In the genomic region with DNA sequence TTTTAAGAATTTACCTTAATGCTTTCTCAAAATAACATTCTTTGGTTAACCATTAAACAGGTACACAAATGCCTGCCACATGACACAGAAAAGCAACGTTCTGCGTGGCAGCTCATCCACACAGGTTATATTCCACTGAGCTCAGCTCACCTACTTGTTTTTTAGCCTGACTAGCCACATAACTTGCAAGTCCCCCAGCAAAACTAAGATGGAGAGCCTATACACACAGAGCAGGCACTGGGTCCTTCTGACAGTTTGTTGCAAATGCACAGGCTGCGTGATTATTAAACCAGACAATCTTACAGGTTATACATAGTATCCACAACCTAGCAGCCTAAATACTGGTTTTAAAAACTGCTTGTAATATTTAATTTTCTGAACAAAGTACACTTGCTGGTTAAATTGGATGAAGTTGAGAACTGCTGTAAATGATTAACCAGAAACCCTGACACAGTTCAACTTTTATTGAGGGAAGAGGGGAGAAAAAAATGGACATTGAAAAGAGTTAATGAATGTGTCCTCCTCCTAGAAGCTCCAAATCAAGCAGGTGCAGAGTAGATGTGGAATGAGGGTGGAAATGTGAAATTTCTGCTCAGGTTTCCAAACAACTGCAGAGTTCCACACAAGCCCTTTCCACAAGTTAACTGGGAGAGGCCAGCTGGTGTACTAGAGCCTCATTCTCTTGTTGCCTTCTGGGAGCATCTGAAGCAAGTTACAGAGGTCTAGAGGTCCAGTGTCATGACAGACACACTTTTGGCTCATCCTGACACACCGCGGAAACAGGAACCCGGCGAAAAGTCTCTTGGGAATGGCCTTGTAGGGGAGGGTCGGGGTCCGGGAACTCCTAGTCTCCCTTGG, we compare ENCODE assay signal across 8 mouse cellular contexts. TPM values are rescaled to one million over a fixed set of nuclear protein-coding genes. Genes with fewer than 3 reads are reported as not detected.
DNase-seq lines count a peak whose midpoint lies in the region; ATAC-seq and TF ChIP-seq lines count a peak whose summit lies in the region.

No protein-coding gene starts in this region.

- no peaks in the 10 kb centered on the region for H3K27me3 ChIP-seq in forebrain, embryonic 11.5 days (ENCODE audit: control insufficient read depth, insufficient read depth, low read length)
- H3K27me3 ChIP-seq in neural tube, embryonic 12.5 days (replicated peaks) = no peaks in the 10 kb centered on the region

- no peak for TF ChIP-seq CTCF in layer of hippocampus, adult 2 months (conservative IDR thresholded peaks at IDR 0.05)

- H3K9me3 ChIP-seq in forebrain, embryonic 11.5 days (ENCODE audit: control insufficient read depth, low read length) = no peaks in the 10 kb centered on the region
- H3K9me3 ChIP-seq in neural tube, embryonic 12.5 days = no peaks in the 10 kb centered on the region

- peak overlapping the region; percentile 69 for H3K4me3 ChIP-seq in layer of hippocampus, adult 2 months
- peak overlapping the region; percentile 78 for H3K4me3 ChIP-seq in forebrain, embryonic 11.5 days (ENCODE audit: low read depth, low read length)
- peak overlapping the region; percentile 78 for H3K4me3 ChIP-seq in neural tube, embryonic 12.5 days

- peak overlapping the region; percentile 65; the same call in 1 of the 2 replicates for H3K4me2 ChIP-seq in forebrain, embryonic 11.5 days (ENCODE audit: low read depth, low read length, severe bottlenecking)
- peak overlapping the region; percentile 77 for H3K4me2 ChIP-seq in neural tube, embryonic 12.5 days (replicated peaks)

- H3K9ac ChIP-seq in forebrain, embryonic 11.5 days (ENCODE audit: low read length) = peak overlapping the region; percentile 45; the same call in 1 of the 2 replicates
- no peak overlapping the region for H3K9ac ChIP-seq in neural tube, embryonic 12.5 days

- ATAC-seq in forebrain, embryonic 11.5 days (replicated peaks; ENCODE audit: low FRiP score) = no peak
- no peak for ATAC-seq in neural tube, embryonic 12.5 days (ENCODE audit: low FRiP score, low read depth)

- DNase-seq in layer of hippocampus, adult 2 months (ENCODE audit: low spot score in 2 of 2) = peak in 1 of 2 experiments; percentile 5
- DNase-seq in layer of hippocampus, postnatal 14 days (ENCODE audit: low spot score in 2 of 2) = no peak
- DNase-seq in forebrain, embryonic 11.5 days (ENCODE audit: low spot score) = no peak
- DNase-seq in kidney, postnatal 10 days = peak; percentile 27
- no peak for DNase-seq in natural killer cell, adult 2 months (ENCODE audit: low spot score in 2 of 2)
- DNase-seq in cerebellum, adult 11 months = no peak
- no peak for DNase-seq in adipocyte (ENCODE audit: low spot score)

- H3K36me3 ChIP-seq in forebrain, embryonic 11.5 days (ENCODE audit: control insufficient read depth, insufficient read depth, low read length) = no peaks in the 10 kb centered on the region
- H3K36me3 ChIP-seq in neural tube, embryonic 12.5 days = peaks cover 4% of the 10 kb centered on the region; the same call in 1 of the 2 replicates

- H3K4me1 ChIP-seq in forebrain, embryonic 11.5 days (replicated peaks; ENCODE audit: control insufficient read depth, insufficient read depth, low read length) = no peaks in the 10 kb centered on the region; the same call in 1 of the 2 replicates
- peaks cover 8% of the 10 kb centered on the region for H3K4me1 ChIP-seq in neural tube, embryonic 12.5 days

- whole genome bisulfite sequencing in forebrain, embryonic 11.5 days = 30% methylated on average over 9 of the region's 9 CpGs
- 26% methylated on average over 9 of the region's 9 CpGs for WGBS in neural tube, embryonic 12.5 days

- peak overlapping the region; percentile 39; the same call in 1 of the 2 replicates for H3K27ac ChIP-seq in layer of hippocampus, adult 2 months
- no peak overlapping the region for H3K27ac ChIP-seq in forebrain, embryonic 11.5 days (ENCODE audit: low read depth, low read length)
- H3K27ac ChIP-seq in neural tube, embryonic 12.5 days = no peak overlapping the region

RNA-seq across cellular contexts. Expression of a gene that starts 0.6 kb away (rescaled TPM):
- total RNA-seq in layer of hippocampus, adult 2 months (2021) = 10 to 100 TPM; 83.2 to 90.8 TPM
- 10 to 100 TPM; 85.4 to 90.1 TPM for total RNA-seq in layer of hippocampus, postnatal 14 days (2021)
- 324 and 336 TPM in 2 replicates for polyA plus RNA-seq in forebrain, embryonic 11.5 days (2014; fragmentation: Nextera tagmentation; extraction: Ambion mirVana)
- 306 and 318 TPM in 2 replicates for polyA plus RNA-seq in neural tube, embryonic 12.5 days (2016; fragmentation: Nextera tagmentation; extraction: Ambion mirVana)
